ENCODE assay signal across 8 mouse cellular contexts in the genomic region with DNA sequence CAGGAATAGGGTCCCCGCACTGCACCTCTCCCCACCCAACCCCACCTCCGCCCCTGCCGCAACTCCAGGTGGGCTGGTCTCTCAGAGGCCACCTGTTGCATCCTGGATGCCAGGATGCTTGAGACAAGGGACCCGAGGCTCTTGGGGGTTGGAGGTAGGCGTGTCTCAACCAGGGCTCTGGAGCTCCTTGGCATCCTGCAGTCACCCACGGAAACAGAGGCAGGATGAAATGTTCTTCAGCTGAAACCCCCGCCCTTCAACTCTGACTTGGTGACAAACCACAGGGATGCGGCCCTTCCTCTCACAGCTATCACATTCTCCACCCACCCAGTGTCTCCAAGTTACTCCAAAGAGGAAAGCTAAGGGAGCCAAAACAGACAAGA. TPM values are rescaled to one million over a fixed set of nuclear protein-coding genes. Genes with fewer than 3 reads are reported as not detected.
A peak's percentile ranks its signal among the peaks of the same experiment; 100 is the strongest.
DNase-seq lines count a peak whose midpoint lies in the region; ATAC-seq and TF ChIP-seq lines count a peak whose summit lies in the region.

No protein-coding gene starts in this region.

- H3K27ac ChIP-seq in embryonic facial prominence, embryonic 12.5 days, result no peak overlapping the region
- H3K27ac ChIP-seq in hindbrain, postnatal 0 days, result no peak overlapping the region
- H3K27ac ChIP-seq in midbrain, postnatal 0 days (ENCODE audit: low read depth, low read length), result no peak overlapping the region

- peak overlapping the region; percentile 94 for H3K4me2 ChIP-seq in embryonic facial prominence, embryonic 12.5 days (replicated peaks)
- H3K4me2 ChIP-seq in hindbrain, postnatal 0 days (ENCODE audit: low read depth, low read length), result peak overlapping the region; percentile 99
- peak overlapping the region; percentile 100 for H3K4me2 ChIP-seq in midbrain, postnatal 0 days (ENCODE audit: low read depth, low read length, poor library complexity, severe bottlenecking)

- WGBS in embryonic facial prominence, embryonic 12.5 days, result 9% methylated on average over 8 of the region's 8 CpGs
- 9% methylated on average over 8 of the region's 8 CpGs for WGBS in hindbrain, postnatal 0 days
- 15% methylated on average over 8 of the region's 8 CpGs for WGBS in midbrain, postnatal 0 days

- no peak for ATAC-seq in embryonic facial prominence, embryonic 12.5 days (ENCODE audit: insufficient number of reproducible peaks, insufficient read depth, low FRiP score, low TSS enrichment)
- no peak for ATAC-seq in hindbrain, postnatal 0 days
- ATAC-seq in midbrain, postnatal 0 days (ENCODE audit: low FRiP score), result 0 out of 2 replicates have a peak, but pooled peaks have one; percentile 8

- H3K9me3 ChIP-seq in embryonic facial prominence, embryonic 12.5 days, result no peaks in the 10 kb centered on the region
- H3K9me3 ChIP-seq in hindbrain, postnatal 0 days (ENCODE audit: low read length), result no peaks in the 10 kb centered on the region
- no peaks in the 10 kb centered on the region for H3K9me3 ChIP-seq in midbrain, postnatal 0 days (ENCODE audit: low read length)

- peaks cover 17% of the 10 kb centered on the region for H3K4me1 ChIP-seq in embryonic facial prominence, embryonic 12.5 days
- 0 out of 2 replicates have a peak, but pooled peaks cover 3% of the 10 kb centered on the region for H3K4me1 ChIP-seq in hindbrain, postnatal 0 days (ENCODE audit: insufficient read depth, low read length)
- H3K4me1 ChIP-seq in midbrain, postnatal 0 days (ENCODE audit: insufficient read depth, low read length), result peaks cover 6% of the 10 kb centered on the region; the same call in 1 of the 2 replicates

- peaks cover 36% of the 10 kb centered on the region for H3K27me3 ChIP-seq in embryonic facial prominence, embryonic 12.5 days
- H3K27me3 ChIP-seq in hindbrain, postnatal 0 days (ENCODE audit: insufficient read depth, low read length), result no peaks in the 10 kb centered on the region
- H3K27me3 ChIP-seq in midbrain, postnatal 0 days (ENCODE audit: insufficient read depth, low read length), result peaks cover 21% of the 10 kb centered on the region

- H3K36me3 ChIP-seq in embryonic facial prominence, embryonic 12.5 days, result no peaks in the 10 kb centered on the region
- H3K36me3 ChIP-seq in hindbrain, postnatal 0 days (ENCODE audit: insufficient read depth, low read length), result no peaks in the 10 kb centered on the region
- no peaks in the 10 kb centered on the region for H3K36me3 ChIP-seq in midbrain, postnatal 0 days (ENCODE audit: insufficient read depth, low read length)

- intact Hi-C loops in left cerebral cortex, postnatal 10 days (cut with DNase I), result loop anchor here (5.0 kb wide), 1 partner anchor 63 kb away; no protein-coding TSS in a partner anchor

- DNase-seq in kidney, postnatal 14 days, result peak; percentile 8
- DNase-seq in kidney, postnatal 25 days, result no peak
- no peak for DNase-seq in hindbrain, postnatal 0 days (ENCODE audit: low spot score)
- no peak for DNase-seq in midbrain, postnatal 0 days (ENCODE audit: low spot score)
- no peak for DNase-seq in layer of hippocampus, postnatal 36 days
- DNase-seq in left cerebral cortex, adult 11 months (ENCODE audit: low spot score), result no peak
- no peak for DNase-seq in left cerebral cortex, postnatal 10 days (ENCODE audit: extremely low spot score in 1 of 2, low spot score in 2 of 2)

- peak overlapping the region; percentile 78 for H3K9ac ChIP-seq in embryonic facial prominence, embryonic 12.5 days
- H3K9ac ChIP-seq in hindbrain, postnatal 0 days (replicated peaks; ENCODE audit: low read length), result peak overlapping the region; percentile 61
- H3K9ac ChIP-seq in midbrain, postnatal 0 days (replicated peaks; ENCODE audit: low read length, poor library complexity, severe bottlenecking), result peak overlapping the region; percentile 63; the same call in 1 of the 2 replicates

- peak overlapping the region; percentile 69 for H3K4me3 ChIP-seq in embryonic facial prominence, embryonic 12.5 days
- H3K4me3 ChIP-seq in hindbrain, postnatal 0 days (ENCODE audit: low read length), result peak overlapping the region; percentile 66
- H3K4me3 ChIP-seq in midbrain, postnatal 0 days (ENCODE audit: low read depth, low read length), result peak overlapping the region; percentile 61

- TF ChIP-seq CTCF in hindbrain, postnatal 0 days (IDR thresholded peaks at IDR 0.05; ENCODE audit: low read depth), result no peak
- TF ChIP-seq CTCF in midbrain, postnatal 0 days (IDR thresholded peaks at IDR 0.05), result no peak

RNA-seq across cellular contexts. Expression of gene Fgf2, which starts 1.0 kb away (rescaled TPM):
- polyA plus RNA-seq in embryonic facial prominence, embryonic 12.5 days (2016; fragmentation: Nextera tagmentation; extraction: Ambion mirVana), result 2.4 and 3.3 TPM in 2 replicates
- 2.9 and 3.7 TPM in 2 replicates for total RNA-seq in hindbrain, postnatal 0 days (2014; rRNA removed)
- polyA plus RNA-seq in hindbrain, postnatal 0 days (2015; fragmentation: Nextera tagmentation; extraction: Ambion mirVana), result 0.95 and 1.1 TPM in 2 replicates
- 1.9 and 2.8 TPM in 2 replicates for total RNA-seq in midbrain, postnatal 0 days (2014; rRNA removed)
- 0.53 and 0.57 TPM in 2 replicates for polyA plus RNA-seq in midbrain, postnatal 0 days (2015; fragmentation: Nextera tagmentation; extraction: Ambion mirVana)
- total RNA-seq in layer of hippocampus, postnatal 36 days (2021), result 1 to 10 TPM; 7.3 to 8.5 TPM
- 1 to 10 TPM; 1.9 to 4.4 TPM for total RNA-seq in left cerebral cortex, postnatal 10 days (2021)

RNA-seq across cellular contexts. Expression of gene Cetn4, which starts 36.6 kb away (rescaled TPM):
- 2.9 and 3.0 TPM in 2 replicates for polyA plus RNA-seq in embryonic facial prominence, embryonic 12.5 days (2016; fragmentation: Nextera tagmentation; extraction: Ambion mirVana)
- 1.3 and 4.4 TPM in 2 replicates for total RNA-seq in hindbrain, postnatal 0 days (2014; rRNA removed)
- 3.3 and 4.6 TPM in 2 replicates for polyA plus RNA-seq in hindbrain, postnatal 0 days (2015; fragmentation: Nextera tagmentation; extraction: Ambion mirVana)
- 1.9 and 2.5 TPM in 2 replicates for total RNA-seq in midbrain, postnatal 0 days (2014; rRNA removed)
- polyA plus RNA-seq in midbrain, postnatal 0 days (2015; fragmentation: Nextera tagmentation; extraction: Ambion mirVana), result 2.7 and 4.0 TPM in 2 replicates
- 10 to 100 TPM in 1 of 2 experiments, 1 to 10 TPM in 1; 8.9 to 10.5 TPM for total RNA-seq in layer of hippocampus, postnatal 36 days (2021)
- 1 to 10 TPM; 4.1 to 4.8 TPM for total RNA-seq in left cerebral cortex, postnatal 10 days (2021)

RNA-seq across cellular contexts. Expression of gene Bbs12, which starts 36.8 kb away (rescaled TPM):
- polyA plus RNA-seq in embryonic facial prominence, embryonic 12.5 days (2016; fragmentation: Nextera tagmentation; extraction: Ambion mirVana), result 8.4 and 9.4 TPM in 2 replicates
- total RNA-seq in hindbrain, postnatal 0 days (2014; rRNA removed), result 3.9 and 4.1 TPM in 2 replicates
- 3.9 and 4.2 TPM in 2 replicates for polyA plus RNA-seq in hindbrain, postnatal 0 days (2015; fragmentation: Nextera tagmentation; extraction: Ambion mirVana)
- 2.7 and 6.5 TPM in 2 replicates for total RNA-seq in midbrain, postnatal 0 days (2014; rRNA removed)
- polyA plus RNA-seq in midbrain, postnatal 0 days (2015; fragmentation: Nextera tagmentation; extraction: Ambion mirVana), result 3.2 TPM in 2 replicates
- 1 to 10 TPM; 5.8 to 7.5 TPM for total RNA-seq in layer of hippocampus, postnatal 36 days (2021)
- total RNA-seq in left cerebral cortex, postnatal 10 days (2021), result 1 to 10 TPM; 4.0 to 4.5 TPM
